Mouse (Mus musculus) kidney, embryonic 14.5 days (tissue): ENCODE data around the gene Tmie. TPM values are rescaled to one million over a fixed set of nuclear protein-coding genes. Genes with fewer than 3 reads are reported as not detected.
A peak's percentile ranks its signal among the peaks of the same experiment; 100 is the strongest.

Experiments
- ATAC-seq: fragments of 200-750 bp; cut with Nextera tagmentation; 2 replicates; pipeline ENCODE4 v1.8.0; 2017; ENCODE audit warnings: moderate number of reproducible peaks, mild to moderate bottlenecking, moderate TSS enrichment, moderate library complexity; ENCODE audit not compliant: low FRiP score, low TSS enrichment
- H3K27ac ChIP-seq: fragments of 300-500 bp; sonication (generic); 2 replicates; pipeline ENCODE4 v1.5.1; 2014; ENCODE audit warnings: low read depth, mild to moderate bottlenecking, low read length, moderate library complexity, mixed read lengths
- H3K27me3 ChIP-seq: fragments of 300-500 bp; sonication (generic); 2 replicates; pipeline ENCODE4 v1.6.1; 2014; ENCODE audit warnings: mild to moderate bottlenecking, low read length; ENCODE audit not compliant: control insufficient read depth, insufficient read depth
- H3K36me3 ChIP-seq: fragments of 300-500 bp; sonication (generic); 2 replicates; pipeline ENCODE4 v1.6.1; 2014; ENCODE audit warnings: low read length, mixed read lengths; ENCODE audit not compliant: control insufficient read depth, insufficient read depth
- H3K4me1 ChIP-seq: fragments of 300-500 bp; sonication (generic); 2 replicates; pipeline ENCODE4 v1.6.1; 2014; ENCODE audit warnings: low read length, mixed read lengths; ENCODE audit not compliant: control insufficient read depth, insufficient read depth
- H3K4me2 ChIP-seq: fragments of 300-500 bp; sonication (generic); replicated peaks from 2 replicates; pipeline ENCODE4 v1.6.1; 2014; ENCODE audit warnings: low read depth, mild to moderate bottlenecking, low read length
- H3K4me3 ChIP-seq: fragments of 300-500 bp; sonication (generic); 2 replicates; pipeline ENCODE4 v1.5.1; 2014; ENCODE audit warnings: mild to moderate bottlenecking, low read length
- H3K9ac ChIP-seq: fragments of 300-500 bp; sonication (generic); 2 replicates; pipeline ENCODE4 v1.6.1; 2014; ENCODE audit warnings: low read depth, mild to moderate bottlenecking, low read length, moderate library complexity
- H3K9me3 ChIP-seq: fragments of 300-500 bp; sonication (generic); 2 replicates; pipeline ENCODE4 v1.6.1; 2016; ENCODE audit warnings: low read length; ENCODE audit not compliant: control insufficient read depth
- WGBS: fragments of 180-500 bp; shearing (Covaris S2); extraction: QIAGEN DNeasy Blood & Tissue Kit; methylation state at CpG from one replicate; pipeline ENCODE4 v1.1.7; 2014; 5-methylcytosine and 5-hydroxymethylcytosine counted together
- polyA plus RNA-seq: library from polyadenylated mRNA; unstranded; fragments of >200 nt; fragmentation: Nextera tagmentation; extraction: Ambion mirVana; gene quantifications from 2 replicates; pipeline ENCODE4 v1.2.1, GENCODE M21; 2014

The Tmie gene
- polyA plus RNA-seq, 1 experiment from 2014 or later, result 0.38 TPM

- H3K27me3 ChIP-seq, result no peaks in the 10 kb centered on the region
- ATAC-seq, result no peak
- no peak overlapping the region for H3K9ac ChIP-seq
- H3K4me3 ChIP-seq, result no peak overlapping the region
- H3K4me1 ChIP-seq, result peaks cover 15% of the 10 kb centered on the region
- no peaks in the 10 kb centered on the region; the same call in 1 of the 2 replicates for H3K36me3 ChIP-seq
- no peaks in the 10 kb centered on the region for H3K9me3 ChIP-seq
- 73% methylated on average over 10 of the region's 10 CpGs for WGBS
- no peak overlapping the region for H3K4me2 ChIP-seq
- no peak overlapping the region for H3K27ac ChIP-seq
These were observed 13.5 kb upstream of the Tmie start for GRCm38 (mm10) chr9:110893429-110893828.

- Histone ChIP-seq H3K9ac (no peak overlapping the region), H3K27ac (no peak overlapping the region), H3K27me3 (no peaks in the 10 kb centered on the region), H3K4me3 (no peak overlapping the region), H3K36me3 (no peaks in the 10 kb centered on the region), H3K4me1 (peaks cover 15% of the 10 kb centered on the region), H3K4me2 (no peak overlapping the region), H3K9me3 (no peaks in the 10 kb centered on the region)
- WGBS, result 87% methylated on average over 3 of the region's 3 CpGs
- ATAC-seq, result no peak
These were observed 12.6 kb upstream of the Tmie start for GRCm38 (mm10) chr9:110892552-110892951.

GRCm38 (mm10) chr9:110891077-110891828 lies 11.3 kb upstream of the Tmie start:
- no peak overlapping the region for H3K9ac ChIP-seq
- no peak overlapping the region for H3K4me3 ChIP-seq
- H3K4me1 ChIP-seq, result peaks cover 17% of the 10 kb centered on the region
- H3K27me3 ChIP-seq, result no peaks in the 10 kb centered on the region
- no peak overlapping the region for H3K4me2 ChIP-seq
- H3K9me3 ChIP-seq, result no peaks in the 10 kb centered on the region
- 72% methylated on average over 12 of the region's 12 CpGs for WGBS
- ATAC-seq, result no peak
- no peaks in the 10 kb centered on the region for H3K36me3 ChIP-seq
- H3K27ac ChIP-seq, result no peak overlapping the region

- H3K9me3 ChIP-seq, result no peaks in the 10 kb centered on the region
- no peak for ATAC-seq
- H3K4me1 ChIP-seq, result peaks cover 11% of the 10 kb centered on the region; the same call in 1 of the 2 replicates
- no peak overlapping the region for H3K4me3 ChIP-seq
- 12% methylated on average over 20 of the region's 21 CpGs for WGBS
- no peak overlapping the region; the same call in 1 of the 2 replicates for H3K4me2 ChIP-seq
- no peak overlapping the region for H3K27ac ChIP-seq
- H3K27me3 ChIP-seq, result no peaks in the 10 kb centered on the region
- H3K9ac ChIP-seq, result 0 out of 2 replicates have a peak overlapping the region, but pooled peaks have one; percentile 31
- no peaks in the 10 kb centered on the region for H3K36me3 ChIP-seq
These were observed 10.3 kb upstream of the Tmie start for GRCm38 (mm10) chr9:110890026-110890783.

GRCm38 (mm10) chr9:110888935-110889334 lies 9.0 kb upstream of the Tmie start:
- H3K4me1 ChIP-seq, result peaks cover 11% of the 10 kb centered on the region; the same call in 1 of the 2 replicates
- H3K4me2 ChIP-seq, result no peak overlapping the region
- no peak overlapping the region for H3K4me3 ChIP-seq
- no peaks in the 10 kb centered on the region for H3K36me3 ChIP-seq
- no peaks in the 10 kb centered on the region for H3K27me3 ChIP-seq
- no peaks in the 10 kb centered on the region for H3K9me3 ChIP-seq
- 95% methylated on average over 14 of the region's 14 CpGs for WGBS
- H3K27ac ChIP-seq, result no peak overlapping the region
- H3K9ac ChIP-seq, result no peak overlapping the region
- ATAC-seq, result no peak

GRCm38 (mm10) chr9:110887388-110888303 lies 7.7 kb upstream of the Tmie start:
- no peaks in the 10 kb centered on the region for H3K36me3 ChIP-seq
- H3K4me3 ChIP-seq, result no peak overlapping the region
- H3K27me3 ChIP-seq, result no peaks in the 10 kb centered on the region
- no peak overlapping the region for H3K4me2 ChIP-seq
- H3K27ac ChIP-seq, result no peak overlapping the region
- no peak for ATAC-seq
- H3K9me3 ChIP-seq, result no peaks in the 10 kb centered on the region
- H3K4me1 ChIP-seq, result peaks cover 11% of the 10 kb centered on the region; the same call in 1 of the 2 replicates
- WGBS, result 65% methylated on average over 9 of the region's 9 CpGs
- no peak overlapping the region for H3K9ac ChIP-seq

GRCm38 (mm10) chr9:110881953-110882352 lies 2.0 kb upstream of the Tmie start:
- no peak overlapping the region for H3K4me3 ChIP-seq
- no peaks in the 10 kb centered on the region for H3K9me3 ChIP-seq
- no peak overlapping the region for H3K4me2 ChIP-seq
- peaks cover 7% of the 10 kb centered on the region for H3K27me3 ChIP-seq
- no peaks in the 10 kb centered on the region for H3K36me3 ChIP-seq
- no peak overlapping the region for H3K27ac ChIP-seq
- H3K9ac ChIP-seq, result no peak overlapping the region
- H3K4me1 ChIP-seq, result 0 out of 2 replicates have a peak, but pooled peaks cover 3% of the 10 kb centered on the region
- WGBS, result 73% methylated on average over 7 of the region's 7 CpGs
- ATAC-seq, result no peak

GRCm38 (mm10) chr9:110880772-110881171 lies 859 bp upstream of the Tmie start:
- Histone ChIP-seq H3K4me2 (peak overlapping the region; percentile 88), H3K4me1 (0 out of 2 replicates have a peak, but pooled peaks cover 3% of the 10 kb centered on the region), H3K27ac (0 out of 2 replicates have a peak overlapping the region, but pooled peaks have one; percentile 14), H3K9ac (peak overlapping the region; percentile 32; the same call in 1 of the 2 replicates), H3K4me3 (peak overlapping the region; percentile 45), H3K9me3 (no peaks in the 10 kb centered on the region), H3K27me3 (peaks cover 7% of the 10 kb centered on the region), H3K36me3 (no peaks in the 10 kb centered on the region)
- WGBS, result 65% methylated on average over 4 of the region's 4 CpGs
- peak; percentile 5; the same call in 1 of the 2 replicates for ATAC-seq
